11 mouse cellular contexts compared by ENCODE assay signal in the genomic region with DNA sequence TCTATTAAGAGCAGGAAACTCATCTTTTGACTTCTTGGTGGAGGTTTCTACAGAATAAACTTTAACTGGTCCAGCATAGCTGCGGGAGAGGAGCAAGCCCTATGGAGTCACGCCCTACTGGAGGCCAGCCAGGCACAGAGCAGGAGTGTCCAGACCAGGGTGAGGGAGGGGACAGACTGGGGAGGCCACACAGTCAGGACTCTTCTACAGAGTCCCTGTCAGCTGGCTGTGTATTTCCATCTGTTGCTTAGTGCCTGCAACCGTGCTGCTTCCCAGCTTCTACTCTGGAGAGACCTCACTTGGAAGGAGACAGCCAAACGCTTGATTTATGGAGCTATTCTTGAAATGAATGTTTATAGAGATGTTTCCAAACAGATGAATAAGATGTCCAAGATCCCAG. TPM values are rescaled to one million over a fixed set of nuclear protein-coding genes. Genes with fewer than 3 reads are reported as not detected.
DNase-seq lines count a peak whose midpoint lies in the region; ATAC-seq lines count a peak whose summit lies in the region.
"Had no signal": no experiment of that assay in that cellular context is flagged by ENCODE, and none has a peak within 500 bp of the region (broad histone marks: within the 10 kb centered on the region; RNA-seq: fewer than 3 reads in every experiment).

No protein-coding gene starts in this region.

- 73% methylated on average over 4 of the region's 4 CpGs for WGBS in heart, embryonic 10.5 days
- 44% methylated on average over 4 of the region's 4 CpGs for WGBS in lung, embryonic 15.5 days

- H3K36me3 ChIP-seq in heart, embryonic 10.5 days, result no peaks in the 10 kb centered on the region
- H3K36me3 ChIP-seq in lung, embryonic 15.5 days, result no peaks in the 10 kb centered on the region
- H3K36me3 ChIP-seq: embryonic facial prominence, embryonic 13.5 days; midbrain, embryonic 12.5 days had no signal

- peak; percentile 63 to 72 for DNase-seq in heart, adult 18-20 months
- no peak for DNase-seq in heart, embryonic 10.5 days (ENCODE audit: low spot score)
- peak; percentile 37 for DNase-seq in urinary bladder, postnatal 25 days (ENCODE audit: low spot score)
- DNase-seq in urinary bladder, postnatal 10 days (ENCODE audit: low spot score), result no peak
- no peak for DNase-seq in cerebellum, adult 11 months

- H3K9ac ChIP-seq in lung, embryonic 15.5 days, result no peak overlapping the region
- H3K9ac ChIP-seq: embryonic facial prominence, embryonic 13.5 days; midbrain, embryonic 12.5 days had no signal

- no peak overlapping the region for H3K4me3 ChIP-seq in heart, embryonic 10.5 days
- no peak overlapping the region for H3K4me3 ChIP-seq in lung, embryonic 15.5 days
- H3K4me3 ChIP-seq: embryonic facial prominence, embryonic 13.5 days; midbrain, embryonic 12.5 days had no signal

- no peaks in the 10 kb centered on the region for H3K9me3 ChIP-seq in heart, embryonic 10.5 days
- H3K9me3 ChIP-seq in lung, embryonic 15.5 days, result no peaks in the 10 kb centered on the region
- H3K9me3 ChIP-seq: embryonic facial prominence, embryonic 13.5 days; midbrain, embryonic 12.5 days had no signal

- no peaks in the 10 kb centered on the region; the same call in 1 of the 2 replicates for H3K27me3 ChIP-seq in heart, embryonic 10.5 days (ENCODE audit: insufficient read depth, poor library complexity, severe bottlenecking)
- H3K27me3 ChIP-seq in lung, embryonic 15.5 days, result peaks cover 1% of the 10 kb centered on the region; the same call in 1 of the 2 replicates

- H3K27ac ChIP-seq in heart, embryonic 10.5 days, result no peak overlapping the region
- H3K27ac ChIP-seq in lung, embryonic 15.5 days, result 0 out of 2 replicates have a peak overlapping the region, but pooled peaks have one; percentile 2
- H3K27ac ChIP-seq: embryonic facial prominence, embryonic 13.5 days; midbrain, embryonic 12.5 days had no signal

- peak; percentile 82 for ATAC-seq in lung, embryonic 15.5 days (ENCODE audit: borderline replicate concordance, extremely low read depth, low FRiP score, low TSS enrichment)
- no peak for ATAC-seq in monocyte, adult 5-6 weeks (replicated peaks; ENCODE audit: insufficient number of reproducible peaks, low FRiP score, low TSS enrichment, poor library complexity, severe bottlenecking)
- ATAC-seq in inflammation-experienced regulatory T-cells, adult 6 months, result no peak
- ATAC-seq: CD4-positive, CD25-positive, alpha-beta regulatory T cell, adult 4 months had no signal

- H3K4me2 ChIP-seq in lung, embryonic 15.5 days, result no peak overlapping the region
- H3K4me2 ChIP-seq: embryonic facial prominence, embryonic 13.5 days; midbrain, embryonic 12.5 days had no signal

- peaks cover 75% of the 10 kb centered on the region for H3K4me1 ChIP-seq in heart, embryonic 10.5 days
- peaks cover 22% of the 10 kb centered on the region for H3K4me1 ChIP-seq in lung, embryonic 15.5 days

RNA-seq across cellular contexts. Expression of a gene that starts 28.6 kb away (rescaled TPM):
- total RNA-seq in heart, adult 18-20 months (2021), result 10 to 100 TPM; 22.8 to 23.7 TPM
- polyA plus RNA-seq in heart, embryonic 10.5 days (2016; fragmentation: Nextera tagmentation; extraction: Ambion mirVana), result 56.6 and 60.6 TPM in 2 replicates
- 26.0 and 29.4 TPM in 2 replicates for polyA plus RNA-seq in lung, embryonic 15.5 days (2015; fragmentation: Nextera tagmentation; extraction: Ambion mirVana)
- 49.9 to 61.5 TPM (median 58.2 TPM) in 3 replicates for total RNA-seq in monocyte, adult 5-6 weeks (2017)
- polyA plus RNA-seq in inflammation-experienced regulatory T-cells, adult 6 months (2017; shearing (Covaris generic)), result 10 to 100 TPM; 24.9 to 27.0 (median 25.0) TPM

Comparison
In these comparisons a context has a peak if more than half of its experiments do, and no peak if none do; other contexts are left out.
1. DNase-seq: peak in heart, adult 18-20 months (2 of 2) and urinary bladder, postnatal 25 days (single experiment); none in heart, embryonic 10.5 days (single experiment), urinary bladder, postnatal 10 days (single experiment) and cerebellum, adult 11 months (single experiment).